Mouse (Mus musculus) limb, embryonic 11.5 days (tissue): ENCODE results near the gene Rgs9bp. TPM values are rescaled to one million over a fixed set of nuclear protein-coding genes. Genes with fewer than 3 reads are reported as not detected.

Experiments
- ATAC-seq: fragments of 200-750 bp; cut with Nextera tagmentation; 2 replicates; pipeline ENCODE4 v1.8.0; 2017; ENCODE audit warnings: low read depth; ENCODE audit not compliant: insufficient number of reproducible peaks, low FRiP score, low TSS enrichment
- DNase-seq: peaks from one replicate; pipeline ENCODE4 v3.0.0-alpha.2; 2015; ENCODE audit warnings: low spot score
- H3K27ac ChIP-seq: fragments of 300-500 bp; sonication (generic); replicated peaks from 2 replicates; pipeline ENCODE4 v1.5.1; 2014; ENCODE audit warnings: low read depth, mild to moderate bottlenecking, low read length
- H3K27me3 ChIP-seq: fragments of 300-500 bp; sonication (generic); 2 replicates; pipeline ENCODE4 v1.6.1; 2014; ENCODE audit warnings: mild to moderate bottlenecking, low read length, mixed read lengths; ENCODE audit not compliant: control insufficient read depth, insufficient read depth
- H3K36me3 ChIP-seq: fragments of 300-500 bp; sonication (generic); 2 replicates; pipeline ENCODE4 v1.6.1; 2014; ENCODE audit warnings: mild to moderate bottlenecking, low read length, moderate library complexity, mixed read lengths; ENCODE audit not compliant: control insufficient read depth, insufficient read depth
- H3K4me1 ChIP-seq: fragments of 300-500 bp; sonication (generic); 2 replicates; pipeline ENCODE4 v1.6.1; 2014; ENCODE audit warnings: low read length, mixed read lengths; ENCODE audit not compliant: control insufficient read depth, insufficient read depth
- H3K4me2 ChIP-seq: fragments of 300-500 bp; sonication (generic); 2 replicates; pipeline ENCODE4 v1.6.1; 2014; ENCODE audit warnings: low read depth, mild to moderate bottlenecking, moderate library complexity; ENCODE audit not compliant: severe bottlenecking
- H3K4me3 ChIP-seq: fragments of 300-500 bp; sonication (generic); 2 replicates; pipeline ENCODE4 v1.5.1; 2014; ENCODE audit warnings: low read depth, low read length
- H3K9ac ChIP-seq: fragments of 300-500 bp; sonication (generic); 2 replicates; pipeline ENCODE4 v1.6.1; 2014; ENCODE audit warnings: mild to moderate bottlenecking, low read length
- H3K9me3 ChIP-seq: fragments of 300-500 bp; sonication (generic); 2 replicates; pipeline ENCODE4 v1.6.1; 2016; ENCODE audit warnings: low read length; ENCODE audit not compliant: control insufficient read depth
- WGBS: fragments of 180-500 bp; shearing (Covaris S2); extraction: QIAGEN DNeasy Blood & Tissue Kit; methylation state at CpG from one replicate; pipeline ENCODE4 v1.1.7; 2014; 5-methylcytosine and 5-hydroxymethylcytosine counted together
- polyA plus RNA-seq: library from polyadenylated mRNA; unstranded; fragments of >200 nt; fragmentation: Nextera tagmentation; extraction: Ambion mirVana; gene quantifications from 2 replicates; pipeline ENCODE4 v1.2.1, GENCODE M21; 2014

Gene Rgs9bp
- polyA plus RNA-seq, 1 experiment from 2014 or later = 0.20 TPM

- H3K36me3 ChIP-seq = peaks cover 14% of the 10 kb centered on the region
- no peak overlapping the region for H3K4me2 ChIP-seq
- H3K27ac ChIP-seq = no peak overlapping the region
- ATAC-seq = no peak
- no peaks in the 10 kb centered on the region for H3K27me3 ChIP-seq
- H3K4me3 ChIP-seq = no peak overlapping the region
- DNase-seq = no peak
- 96% methylated on average over 5 of the region's 5 CpGs for WGBS
- no peak overlapping the region for H3K9ac ChIP-seq
- H3K9me3 ChIP-seq = no peaks in the 10 kb centered on the region
- no peaks in the 10 kb centered on the region for H3K4me1 ChIP-seq
Measured at GRCm38 (mm10) chr7:35602766-35603165, 17.4 kb upstream of the Rgs9bp start.

GRCm38 (mm10) chr7:35601106-35601505, 15.7 kb upstream of the Rgs9bp start:
- no peak overlapping the region for H3K27ac ChIP-seq
- H3K9ac ChIP-seq = no peak overlapping the region
- ATAC-seq (no peak), DNase-seq (no peak)
- H3K36me3 ChIP-seq = peaks cover 10% of the 10 kb centered on the region; the same call in 1 of the 2 replicates
- 95% methylated on average over 6 of the region's 6 CpGs for WGBS
- no peaks in the 10 kb centered on the region for H3K4me1 ChIP-seq
- no peaks in the 10 kb centered on the region for H3K27me3 ChIP-seq
- H3K4me3 ChIP-seq = no peak overlapping the region
- no peaks in the 10 kb centered on the region for H3K9me3 ChIP-seq
- no peak overlapping the region for H3K4me2 ChIP-seq

GRCm38 (mm10) chr7:35600031-35600430, 14.6 kb upstream of the Rgs9bp start:
- 84% methylated on average over 10 of the region's 10 CpGs for WGBS
- DNase-seq = no peak
- Histone ChIP-seq H3K9me3 (no peaks in the 10 kb centered on the region), H3K36me3 (peaks cover 12% of the 10 kb centered on the region; the same call in 1 of the 2 replicates), H3K4me3 (no peak overlapping the region), H3K27me3 (no peaks in the 10 kb centered on the region), H3K4me1 (no peaks in the 10 kb centered on the region), H3K4me2 (no peak overlapping the region), H3K9ac (no peak overlapping the region), H3K27ac (no peak overlapping the region)
- ATAC-seq = no peak

- no peak for ATAC-seq
- WGBS = 95% methylated on average over 9 of the region's 9 CpGs
- Histone ChIP-seq H3K4me2 (no peak overlapping the region), H3K4me1 (no peaks in the 10 kb centered on the region), H3K27ac (no peak overlapping the region), H3K27me3 (no peaks in the 10 kb centered on the region), H3K9ac (no peak overlapping the region), H3K9me3 (no peaks in the 10 kb centered on the region), H3K36me3 (peaks cover 12% of the 10 kb centered on the region; the same call in 1 of the 2 replicates), H3K4me3 (no peak overlapping the region)
- no peak for DNase-seq
Measured at GRCm38 (mm10) chr7:35599492-35599891, 14.1 kb upstream of the Rgs9bp start.

GRCm38 (mm10) chr7:35594311-35594710, 8.9 kb upstream of the Rgs9bp start:
- WGBS = 88% methylated on average over 5 of the region's 5 CpGs
- no peaks in the 10 kb centered on the region for H3K4me1 ChIP-seq
- DNase-seq (no peak), ATAC-seq (no peak)
- no peaks in the 10 kb centered on the region for H3K9me3 ChIP-seq
- no peak overlapping the region for H3K4me2 ChIP-seq
- H3K27me3 ChIP-seq = no peaks in the 10 kb centered on the region
- H3K9ac ChIP-seq = no peak overlapping the region
- no peak overlapping the region for H3K27ac ChIP-seq
- H3K4me3 ChIP-seq = no peak overlapping the region
- peaks cover 10% of the 10 kb centered on the region for H3K36me3 ChIP-seq

- H3K27ac ChIP-seq = 0 out of 2 replicates have a peak overlapping the region, but pooled peaks have one; percentile 30
- 79% methylated on average over 10 of the region's 10 CpGs for WGBS
- H3K36me3 ChIP-seq = peaks cover 9% of the 10 kb centered on the region
- H3K4me3 ChIP-seq = no peak overlapping the region
- ATAC-seq = no peak
- H3K9ac ChIP-seq = no peak overlapping the region
- H3K4me2 ChIP-seq = no peak overlapping the region
- no peaks in the 10 kb centered on the region for H3K27me3 ChIP-seq
- no peaks in the 10 kb centered on the region for H3K9me3 ChIP-seq
- H3K4me1 ChIP-seq = peaks cover 6% of the 10 kb centered on the region; the same call in 1 of the 2 replicates
- DNase-seq = no peak
Measured at GRCm38 (mm10) chr7:35590731-35591191, 5.4 kb upstream of the Rgs9bp start.

- DNase-seq (no peak), ATAC-seq (no peak)
- no peak overlapping the region for H3K27ac ChIP-seq
- WGBS = 86% methylated on average over 7 of the region's 7 CpGs
- H3K27me3 ChIP-seq = peaks cover 6% of the 10 kb centered on the region
- peaks cover 9% of the 10 kb centered on the region for H3K4me1 ChIP-seq
- H3K9me3 ChIP-seq = no peaks in the 10 kb centered on the region
- H3K36me3 ChIP-seq = peaks cover 8% of the 10 kb centered on the region
- H3K4me2 ChIP-seq = no peak overlapping the region
- no peak overlapping the region for H3K9ac ChIP-seq
- H3K4me3 ChIP-seq = no peak overlapping the region
Measured at GRCm38 (mm10) chr7:35589485-35589884, 4.1 kb upstream of the Rgs9bp start.

GRCm38 (mm10) chr7:35588680-35589428, 3.5 kb upstream of the Rgs9bp start:
- Histone ChIP-seq H3K4me1 (peaks cover 13% of the 10 kb centered on the region), H3K27ac (no peak overlapping the region), H3K4me2 (no peak overlapping the region), H3K9ac (no peak overlapping the region), H3K36me3 (peaks cover 8% of the 10 kb centered on the region), H3K9me3 (no peaks in the 10 kb centered on the region), H3K4me3 (no peak overlapping the region), H3K27me3 (peaks cover 12% of the 10 kb centered on the region)
- 87% methylated on average over 9 of the region's 9 CpGs for WGBS
- DNase-seq (no peak), ATAC-seq (no peak)
